Mouse (Mus musculus) stomach, postnatal 0 days (tissue): ENCODE measurements around the gene Traf1. TPM values are rescaled to one million over a fixed set of nuclear protein-coding genes. Genes with fewer than 3 reads are reported as not detected.

ENCODE experiments used
- ATAC-seq: fragments of 200-750 bp; cut with Nextera tagmentation; 2 replicates; pipeline ENCODE4 v1.8.0; 2017; ENCODE audit not compliant: low FRiP score, low TSS enrichment
- DNase-seq: peaks from one replicate; pipeline ENCODE4 v3.0.0-alpha.2; 2016; ENCODE audit warnings: low spot score
- H3K27ac ChIP-seq: fragments of 300-500 bp; sonication (generic); replicated peaks from 2 replicates; pipeline ENCODE4 v1.5.1; 2014; ENCODE audit warnings: mild to moderate bottlenecking, control low read depth
- H3K27me3 ChIP-seq: fragments of 300-500 bp; sonication (generic); 2 replicates; pipeline ENCODE4 v1.6.1; 2014; ENCODE audit warnings: low read length; ENCODE audit not compliant: control insufficient read depth, insufficient read depth
- H3K36me3 ChIP-seq: fragments of 300-500 bp; sonication (generic); 2 replicates; pipeline ENCODE4 v1.6.1; 2014; ENCODE audit warnings: low read length, mixed read lengths; ENCODE audit not compliant: control insufficient read depth, insufficient read depth
- H3K4me1 ChIP-seq: fragments of 300-500 bp; sonication (generic); replicated peaks from 2 replicates; pipeline ENCODE4 v1.6.1; 2014; ENCODE audit warnings: antibody characterized with exemption; ENCODE audit not compliant: control insufficient read depth, insufficient read depth
- H3K4me2 ChIP-seq: fragments of 300-500 bp; sonication (generic); replicated peaks from 2 replicates; pipeline ENCODE4 v1.6.1; 2014; ENCODE audit warnings: low read depth, mild to moderate bottlenecking, control low read depth, moderate library complexity
- H3K4me3 ChIP-seq: fragments of 300-500 bp; sonication (generic); 2 replicates; pipeline ENCODE4 v1.5.1; 2014; ENCODE audit warnings: low read depth, low read length, control low read depth
- H3K9ac ChIP-seq: fragments of 300-500 bp; sonication (generic); 2 replicates; pipeline ENCODE4 v1.6.1; 2014; ENCODE audit warnings: mild to moderate bottlenecking, low read length, control low read depth, mixed read lengths
- H3K9me3 ChIP-seq: fragments of 300-500 bp; sonication (generic); 2 replicates; pipeline ENCODE4 v1.6.1; 2016; ENCODE audit warnings: low read length; ENCODE audit not compliant: control insufficient read depth
- CTCF ChIP-seq: IDR thresholded peaks from 2 replicates; pipeline ENCODE4 v1.5.1; 2016; ENCODE audit warnings: antibody characterized with exemption, low read depth, mild to moderate bottlenecking, moderate library complexity
- EP300 ChIP-seq: optimal IDR thresholded peaks from 2 replicates; pipeline ENCODE3; 2016; ENCODE audit warnings: antibody characterized with exemption
- WGBS: fragments of 180-500 bp; shearing (Covaris S2); extraction: QIAGEN DNeasy Blood & Tissue Kit; methylation state at CpG from one replicate; pipeline ENCODE4 v1.1.7; 2014; 5-methylcytosine and 5-hydroxymethylcytosine counted together
- polyA plus RNA-seq: library from polyadenylated mRNA; unstranded; fragments of >200 nt; fragmentation: Nextera tagmentation; extraction: Ambion mirVana; gene quantifications from 2 replicates; pipeline ENCODE4 v1.2.1, GENCODE M21; 2015

Gene Traf1
- polyA plus RNA-seq, 1 experiment from 2014 or later, result 1.7 TPM

- no peaks in the 10 kb centered on the region for H3K9me3 ChIP-seq
- no peak for DNase-seq
- H3K27ac ChIP-seq, result no peak overlapping the region
- ATAC-seq, result no peak
- H3K4me2 ChIP-seq, result no peak overlapping the region
- no peaks in the 10 kb centered on the region for H3K27me3 ChIP-seq
- 57% methylated on average over 3 of the region's 3 CpGs for WGBS
- H3K4me1 ChIP-seq, result no peaks in the 10 kb centered on the region
- no peaks in the 10 kb centered on the region for H3K36me3 ChIP-seq
- TF ChIP-seq CTCF, result no peak
- TF ChIP-seq EP300, result no peak
- no peak overlapping the region for H3K9ac ChIP-seq
- H3K4me3 ChIP-seq, result no peak overlapping the region
Observed at GRCm38 (mm10) chr2:34979459-34980011, 18.0 kb upstream of the Traf1 start.

DNA sequence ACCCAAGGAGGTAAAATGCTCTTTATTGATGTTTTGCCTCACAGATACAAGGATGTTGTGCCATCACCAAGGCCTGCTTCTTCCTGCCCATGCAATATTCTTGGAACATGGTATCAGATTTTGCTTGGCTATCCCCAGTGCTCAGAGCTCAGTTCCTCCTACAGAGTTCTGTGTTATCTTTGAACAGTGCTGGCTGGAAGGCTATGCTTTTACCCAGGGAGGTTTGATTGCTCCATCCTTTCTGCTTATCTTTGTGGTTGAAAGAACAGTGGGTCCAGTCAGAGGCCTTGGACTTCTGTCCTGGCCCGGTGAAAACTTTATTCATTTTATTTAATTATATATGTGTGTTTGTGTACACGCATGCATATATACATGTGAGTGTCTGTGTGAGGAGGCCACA lies 16.7 kb upstream of the Traf1 start:
- TF ChIP-seq CTCF (no peak), EP300 (no peak)
- Histone ChIP-seq H3K9me3 (no peaks in the 10 kb centered on the region), H3K36me3 (no peaks in the 10 kb centered on the region), H3K27me3 (no peaks in the 10 kb centered on the region), H3K4me1 (no peaks in the 10 kb centered on the region), H3K4me2 (no peak overlapping the region), H3K9ac (no peak overlapping the region), H3K4me3 (no peak overlapping the region), H3K27ac (no peak overlapping the region)
- no peak for ATAC-seq
- DNase-seq, result no peak
- 95% methylated on average over 2 of the region's 2 CpGs for WGBS

DNA sequence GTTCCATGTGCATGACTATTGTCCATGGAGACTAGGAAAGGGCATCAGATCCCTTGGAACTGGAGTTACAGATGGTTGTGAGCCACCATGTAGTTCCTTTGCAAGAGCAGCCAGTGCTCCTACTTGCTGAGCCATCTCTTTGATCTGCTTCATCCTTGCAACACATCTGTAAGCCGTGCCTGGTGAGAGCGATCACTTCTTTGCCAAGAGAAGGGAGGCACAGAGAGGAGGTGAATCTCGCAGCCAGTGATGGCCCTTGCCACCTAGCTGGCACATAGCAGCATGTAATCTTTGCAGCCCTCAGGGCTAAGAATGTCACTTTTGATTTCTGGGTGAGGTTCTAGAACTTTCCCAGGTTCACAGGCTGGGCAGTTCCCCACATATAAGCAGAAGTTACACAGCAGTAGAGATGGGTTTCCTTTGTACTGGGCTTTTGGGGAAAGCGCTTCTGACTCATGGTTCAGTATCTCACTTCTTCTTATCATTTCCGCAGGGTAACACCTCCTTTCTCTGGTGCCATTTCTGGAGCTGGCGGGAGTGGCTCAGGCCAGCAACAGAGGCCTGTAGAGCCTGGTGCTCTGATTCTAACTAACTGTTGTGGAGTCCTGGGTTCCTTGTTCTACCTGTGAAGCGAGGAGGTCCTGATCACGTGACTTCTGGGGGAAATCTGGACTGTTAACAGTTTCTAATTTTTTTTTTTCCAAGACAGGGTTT lies 15.5 kb upstream of the Traf1 start:
- H3K4me2 ChIP-seq, result no peak overlapping the region
- no peak overlapping the region for H3K4me3 ChIP-seq
- no peaks in the 10 kb centered on the region for H3K4me1 ChIP-seq
- no peak overlapping the region for H3K27ac ChIP-seq
- no peaks in the 10 kb centered on the region for H3K36me3 ChIP-seq
- no peak for DNase-seq
- 62% methylated on average over 8 of the region's 8 CpGs for WGBS
- H3K9me3 ChIP-seq, result no peaks in the 10 kb centered on the region
- no peaks in the 10 kb centered on the region for H3K27me3 ChIP-seq
- no peak for TF ChIP-seq CTCF
- H3K9ac ChIP-seq, result no peak overlapping the region
- no peak for ATAC-seq

- no peak overlapping the region for H3K27ac ChIP-seq
- WGBS, result 85% methylated on average over 6 of the region's 6 CpGs
- DNase-seq (no peak), ATAC-seq (no peak)
- no peaks in the 10 kb centered on the region for H3K36me3 ChIP-seq
- no peaks in the 10 kb centered on the region for H3K4me1 ChIP-seq
- no peaks in the 10 kb centered on the region for H3K9me3 ChIP-seq
- no peak for TF ChIP-seq EP300
- no peak for TF ChIP-seq CTCF
- H3K4me2 ChIP-seq, result no peak overlapping the region
- no peaks in the 10 kb centered on the region for H3K27me3 ChIP-seq
- H3K9ac ChIP-seq, result no peak overlapping the region
- H3K4me3 ChIP-seq, result no peak overlapping the region
Observed at GRCm38 (mm10) chr2:34976447-34976846, 14.9 kb upstream of the Traf1 start.

GRCm38 (mm10) chr2:34973087-34973486 lies 11.5 kb upstream of the Traf1 start:
- Histone ChIP-seq H3K9me3 (no peaks in the 10 kb centered on the region), H3K4me1 (no peaks in the 10 kb centered on the region), H3K9ac (no peak overlapping the region), H3K4me3 (no peak overlapping the region), H3K36me3 (no peaks in the 10 kb centered on the region), H3K4me2 (no peak overlapping the region), H3K27ac (no peak overlapping the region), H3K27me3 (no peaks in the 10 kb centered on the region)
- TF ChIP-seq EP300 (no peak), CTCF (no peak)
- DNase-seq (no peak), ATAC-seq (no peak)
- WGBS, result 87% methylated on average over 8 of the region's 8 CpGs

DNA sequence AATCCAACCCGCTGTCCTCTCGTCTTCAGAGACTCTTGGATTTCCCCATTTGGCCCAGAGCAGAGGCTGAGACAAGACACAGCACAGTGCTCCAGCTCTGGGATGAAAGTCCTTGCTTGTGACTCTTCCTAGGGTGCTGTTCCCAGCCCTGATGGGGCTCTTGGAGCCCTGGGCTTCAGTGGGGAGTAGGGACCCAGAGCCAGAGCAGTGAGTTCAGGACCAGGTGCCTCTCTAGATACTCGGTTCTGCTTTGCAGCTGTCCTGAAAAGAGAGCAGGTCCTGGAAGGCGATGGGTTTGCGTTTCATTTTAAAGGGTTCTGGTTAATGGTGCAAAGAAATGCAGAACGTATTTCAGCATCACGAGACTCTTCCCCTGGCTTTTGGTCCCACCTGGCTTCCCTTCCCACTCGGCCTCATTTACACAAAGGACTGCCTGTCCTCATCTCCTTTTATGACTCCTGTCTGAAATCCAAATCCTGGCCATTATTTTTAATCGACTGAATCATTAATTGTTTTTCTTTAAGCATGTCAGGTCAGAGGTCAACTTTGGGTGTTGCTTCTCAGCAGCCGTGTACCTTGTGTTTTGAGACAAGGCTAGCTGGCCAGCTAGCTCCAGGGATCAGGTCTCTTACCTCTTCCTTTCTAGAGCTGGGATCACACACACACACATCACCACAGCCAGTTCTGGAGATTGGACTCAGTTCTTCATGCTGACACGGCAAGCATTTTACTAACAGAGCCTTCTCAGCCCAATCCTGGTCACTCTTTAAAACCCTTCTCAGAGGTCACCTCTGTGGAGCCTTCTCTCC lies 9.7 kb upstream of the Traf1 start:
- Histone ChIP-seq H3K4me2 (no peak overlapping the region), H3K36me3 (no peaks in the 10 kb centered on the region), H3K4me1 (no peaks in the 10 kb centered on the region), H3K4me3 (no peak overlapping the region), H3K9ac (no peak overlapping the region), H3K27me3 (no peaks in the 10 kb centered on the region), H3K9me3 (no peaks in the 10 kb centered on the region), H3K27ac (no peak overlapping the region)
- no peak for TF ChIP-seq CTCF
- TF ChIP-seq EP300, result no peak
- 76% methylated on average over 11 of the region's 11 CpGs for WGBS
- ATAC-seq (no peak), DNase-seq (no peak)
